Mouse (Mus musculus) ES-E14 (cell line): ENCODE data around the gene Olfr497.

Experiments
- CHD2 ChIP-seq: IDR thresholded peaks from 2 replicates; pipeline ENCODE4 v1.6.1; 2014; ENCODE audit warnings: mild to moderate bottlenecking, low read depth, low read length, inconsistent platforms
- HCFC1 ChIP-seq: IDR thresholded peaks from 2 replicates; pipeline ENCODE4 v1.6.1; 2012; ENCODE audit warnings: low read length, inconsistent platforms, borderline replicate concordance; ENCODE audit not compliant: insufficient read depth
- MAFK ChIP-seq: IDR thresholded peaks from 2 replicates; pipeline ENCODE4 v1.6.1; 2014; ENCODE audit warnings: mild to moderate bottlenecking, low read depth, low read length, inconsistent platforms; ENCODE audit not compliant: insufficient read depth
- ZC3H11A ChIP-seq: IDR thresholded peaks from 2 replicates; pipeline ENCODE4 v1.6.1; 2012; ENCODE audit warnings: low read depth, mild to moderate bottlenecking, inconsistent platforms, low read length, borderline replicate concordance
- ZNF384 ChIP-seq: IDR thresholded peaks from 2 replicates; pipeline ENCODE4 v1.6.1; 2012; ENCODE audit warnings: low read depth, low read length, inconsistent platforms

DNA sequence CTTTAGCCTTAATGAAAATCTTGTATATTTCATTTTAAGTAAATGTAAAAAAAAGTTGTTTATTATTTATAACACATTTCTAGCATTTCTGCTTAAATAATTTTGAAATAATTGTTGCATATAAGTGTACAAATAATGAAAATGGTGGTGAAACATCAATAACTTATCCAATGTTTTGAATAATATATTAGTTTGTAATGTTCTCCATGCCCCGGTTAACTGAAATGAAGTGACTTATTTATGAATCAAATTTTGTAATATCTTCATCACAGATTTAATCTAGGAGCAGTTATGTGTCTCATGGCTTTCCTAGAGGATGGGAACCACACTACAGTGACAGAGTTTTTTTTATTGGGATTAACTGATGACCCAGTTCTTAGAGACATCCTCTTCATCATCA, 44.8 kb downstream of the Olfr497 start, which contains the start of gene Olfr498:
- no peak for TF ChIP-seq HCFC1
- no peak for TF ChIP-seq MAFK
- TF ChIP-seq ZC3H11A, result no peak
- no peak for TF ChIP-seq ZNF384
- no peak for TF ChIP-seq CHD2
